Mouse (Mus musculus): ENCODE measurements at regions not wholly inside any gene's neighbourhood (a gene's known extent, or its start where the extent isn't known, plus 50 kb on each side); places are given as distances from the start of the nearest gene placed in this dataset.

DNA sequence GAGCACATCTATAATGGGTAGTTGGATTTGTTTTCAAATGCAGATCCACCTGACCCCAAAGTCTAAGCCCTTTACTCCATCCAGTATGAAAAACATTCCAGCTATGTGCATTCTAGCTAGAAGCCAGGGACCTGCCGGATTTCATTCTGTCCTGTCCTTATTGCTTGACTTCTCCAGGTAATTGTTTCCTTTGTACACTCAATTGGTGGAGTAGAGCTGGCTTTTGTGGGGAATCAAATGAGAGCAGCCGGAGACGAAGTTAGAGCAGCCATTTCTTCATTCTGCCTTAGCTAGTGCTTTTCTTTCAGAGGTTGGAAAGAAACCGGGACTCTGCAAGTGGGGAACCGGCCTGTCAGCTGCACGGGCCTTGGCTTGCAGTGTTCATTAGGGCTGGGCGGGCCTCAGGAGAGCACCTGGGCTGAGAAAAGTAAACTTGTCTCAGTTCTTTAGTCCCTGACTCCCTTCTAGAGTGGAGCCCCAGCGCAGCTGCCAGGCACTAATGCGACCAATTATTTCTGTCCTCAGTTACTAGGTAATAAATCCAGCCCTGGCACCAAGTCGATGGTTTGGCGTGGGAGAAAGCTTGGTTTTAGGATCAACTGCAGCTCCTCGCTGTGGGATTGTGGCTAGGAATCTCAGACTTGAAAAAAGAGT, 81.1 kb upstream of the Fggy start:
- no peak for DNase-seq (ENCODE audit: extremely low spot score, low spot score)

DNA sequence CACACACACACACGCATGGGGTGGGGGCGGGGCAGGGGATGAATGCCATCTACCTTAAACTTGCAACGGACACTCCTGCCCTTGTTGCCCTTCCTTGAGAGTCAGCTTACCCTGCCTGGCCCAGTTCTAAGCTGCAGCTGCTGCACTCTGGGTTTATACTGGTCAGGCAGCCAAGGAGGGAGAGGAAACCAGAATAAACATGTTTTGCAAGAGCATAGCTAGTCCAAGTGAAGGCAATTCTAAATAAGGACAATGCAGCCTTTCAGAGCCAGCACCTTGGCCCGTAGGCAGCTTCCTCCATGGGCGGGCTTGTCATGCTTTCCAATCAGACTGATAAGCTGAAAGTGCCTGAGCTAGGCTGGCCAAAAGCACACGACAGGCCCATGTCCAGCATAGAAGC, 73.7 kb upstream of the Fggy start:
- no peak for DNase-seq (ENCODE audit: extremely low spot score, low spot score)

DNA sequence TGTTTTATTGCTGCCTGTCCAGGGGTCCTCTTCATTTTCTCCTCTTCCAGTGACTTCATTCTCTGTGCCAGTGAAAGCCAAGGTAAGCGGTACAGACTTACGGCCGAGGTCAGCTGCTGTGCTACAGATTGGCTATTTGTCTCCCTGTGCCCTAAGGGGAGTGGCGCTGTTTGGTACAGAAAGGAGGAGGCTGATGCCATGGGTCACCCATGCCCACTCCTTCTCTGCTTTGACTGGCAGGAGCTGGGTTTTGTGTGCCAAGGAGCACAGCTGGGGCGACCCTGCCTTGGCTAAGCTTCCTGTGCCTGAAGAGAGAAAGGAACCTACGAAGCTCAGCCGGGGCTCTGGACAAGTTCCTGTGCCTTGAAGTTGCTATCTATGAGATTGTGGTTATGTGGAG, 70.0 kb upstream of the Fggy start:
- DNase-seq (ENCODE audit: extremely low spot score, low spot score) = no peak

DNA sequence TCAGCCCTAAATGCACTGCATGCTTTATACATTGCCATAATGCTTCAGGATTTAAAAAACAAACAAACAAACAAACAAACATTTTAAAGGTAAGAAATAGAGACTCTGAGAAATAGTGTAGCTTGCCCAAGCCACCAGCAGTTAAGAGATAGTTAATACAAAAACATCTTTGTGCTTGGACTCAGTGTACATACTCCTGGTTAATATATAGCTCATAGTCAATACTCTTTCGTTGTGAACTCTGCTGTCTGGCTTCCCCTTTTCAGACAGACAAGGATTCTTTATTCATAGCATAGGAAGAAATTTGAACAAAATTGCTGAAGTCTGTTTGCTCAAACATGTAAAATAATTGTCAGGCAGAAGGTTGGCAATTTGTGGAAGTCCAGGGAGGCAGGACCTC, 69.3 kb upstream of the Fggy start:
- DNase-seq (ENCODE audit: extremely low spot score, low spot score) = no peak

DNA sequence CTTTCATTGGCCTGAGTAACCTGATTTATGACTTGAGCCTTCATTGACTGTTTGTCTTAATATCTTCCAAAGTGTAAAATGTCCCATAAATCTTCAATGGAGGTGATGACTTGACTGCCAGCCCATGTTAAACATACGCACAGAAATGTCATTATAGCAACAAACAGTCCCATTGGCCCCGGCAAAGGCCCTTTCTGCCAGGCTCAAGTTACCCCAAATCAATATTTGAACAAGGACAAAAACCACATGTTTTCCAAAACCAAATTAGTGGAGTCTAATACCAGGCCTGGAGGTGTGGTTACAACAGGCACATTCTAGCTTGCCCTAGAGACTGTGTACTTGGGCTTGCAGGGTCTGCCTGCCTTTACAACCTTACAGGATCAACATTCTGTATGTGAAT, 68.2 kb upstream of the Fggy start:
- no peak for DNase-seq (ENCODE audit: extremely low spot score, low spot score)

DNA sequence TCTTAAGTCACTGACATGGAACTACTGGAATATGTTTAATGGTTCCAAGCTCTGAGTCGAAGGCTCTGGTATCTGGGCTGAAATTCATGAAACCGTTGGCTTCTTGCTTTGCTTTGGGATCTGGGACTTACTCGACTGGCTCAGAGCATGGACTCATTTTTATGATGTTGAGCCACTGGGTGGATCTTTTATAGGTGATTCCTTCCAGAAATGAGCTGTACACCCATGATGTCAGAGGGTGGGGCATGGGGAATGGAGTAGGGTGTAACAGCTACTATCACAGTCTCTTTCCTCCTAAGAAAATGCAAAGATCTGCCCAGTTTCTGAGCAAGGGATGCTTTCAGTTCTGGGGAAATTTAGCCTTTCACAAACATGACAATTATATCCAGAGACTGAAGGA, 57.0 kb upstream of the Fggy start:
- no peak for DNase-seq (ENCODE audit: extremely low spot score, low spot score)

DNA sequence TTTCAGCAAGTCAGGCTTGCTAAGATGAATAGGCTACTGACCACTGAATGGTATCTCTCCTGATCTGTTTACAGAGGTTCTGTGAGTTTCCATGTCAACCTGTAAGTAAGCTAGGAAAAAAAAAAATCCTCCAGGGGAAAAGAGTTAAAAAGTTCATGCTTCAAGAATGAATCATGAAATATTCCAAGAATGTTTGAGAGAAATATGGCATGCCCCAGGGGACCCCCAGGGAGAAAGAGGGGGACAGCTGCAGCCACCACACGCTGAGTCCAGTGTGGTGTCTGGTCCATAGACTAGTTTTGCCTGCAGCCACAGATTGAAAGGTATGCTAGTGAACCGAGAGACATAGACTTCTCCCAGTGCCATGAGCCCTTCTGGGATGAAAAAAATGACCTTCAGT, 56.1 kb upstream of the Fggy start:
- peak; percentile 30 for DNase-seq (ENCODE audit: extremely low spot score, low spot score)

DNA sequence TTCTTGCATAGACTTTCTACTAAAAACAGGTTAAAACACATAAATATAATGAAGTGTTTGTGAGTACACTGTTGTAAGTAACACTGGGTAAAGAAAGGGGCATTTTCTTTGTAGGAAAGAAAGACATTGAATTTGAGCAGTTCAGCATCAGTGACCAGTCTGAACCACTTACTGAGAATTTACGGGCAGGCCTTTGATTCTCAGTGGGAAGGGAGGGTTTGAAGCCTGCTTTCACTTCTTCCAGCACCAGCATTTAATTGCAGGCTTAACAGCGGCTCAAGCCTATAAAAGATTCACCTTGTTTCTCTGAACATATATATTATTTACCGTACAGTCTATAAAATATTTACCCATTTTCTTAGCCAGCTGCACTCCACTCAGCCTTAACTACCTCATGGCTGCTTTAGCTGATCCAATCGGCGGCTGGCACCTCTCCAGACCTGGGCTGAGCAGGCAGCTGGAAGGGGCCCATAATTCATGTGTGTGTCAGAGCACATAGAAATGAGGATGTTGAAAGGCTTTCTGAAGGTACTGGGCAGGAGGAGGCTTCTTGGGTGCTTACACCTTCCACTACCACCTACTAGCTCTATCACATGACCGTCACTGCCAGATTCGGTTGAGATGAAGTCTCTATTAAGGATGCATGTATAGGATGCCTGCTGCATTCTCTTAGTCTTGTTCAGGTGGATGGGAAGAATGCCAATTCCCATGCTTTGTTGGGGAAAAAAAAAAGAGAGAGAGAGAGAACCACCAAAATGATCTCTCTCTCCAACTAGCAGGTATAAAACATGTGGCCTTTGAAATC, 50.0 kb upstream of the Fggy start:
- DNase-seq (ENCODE audit: extremely low spot score, low spot score) = no peak

All from neural tube, embryonic 10.5 days (tissue).